Mouse (Mus musculus): Measurements from ENCODE around the gene Slc35b4. TPM values are rescaled to one million over a fixed set of nuclear protein-coding genes. Genes with fewer than 3 reads are reported as not detected.

Gene Slc35b4
- polyA plus RNA-seq, 1 experiment = 18.3 TPM

DNA sequence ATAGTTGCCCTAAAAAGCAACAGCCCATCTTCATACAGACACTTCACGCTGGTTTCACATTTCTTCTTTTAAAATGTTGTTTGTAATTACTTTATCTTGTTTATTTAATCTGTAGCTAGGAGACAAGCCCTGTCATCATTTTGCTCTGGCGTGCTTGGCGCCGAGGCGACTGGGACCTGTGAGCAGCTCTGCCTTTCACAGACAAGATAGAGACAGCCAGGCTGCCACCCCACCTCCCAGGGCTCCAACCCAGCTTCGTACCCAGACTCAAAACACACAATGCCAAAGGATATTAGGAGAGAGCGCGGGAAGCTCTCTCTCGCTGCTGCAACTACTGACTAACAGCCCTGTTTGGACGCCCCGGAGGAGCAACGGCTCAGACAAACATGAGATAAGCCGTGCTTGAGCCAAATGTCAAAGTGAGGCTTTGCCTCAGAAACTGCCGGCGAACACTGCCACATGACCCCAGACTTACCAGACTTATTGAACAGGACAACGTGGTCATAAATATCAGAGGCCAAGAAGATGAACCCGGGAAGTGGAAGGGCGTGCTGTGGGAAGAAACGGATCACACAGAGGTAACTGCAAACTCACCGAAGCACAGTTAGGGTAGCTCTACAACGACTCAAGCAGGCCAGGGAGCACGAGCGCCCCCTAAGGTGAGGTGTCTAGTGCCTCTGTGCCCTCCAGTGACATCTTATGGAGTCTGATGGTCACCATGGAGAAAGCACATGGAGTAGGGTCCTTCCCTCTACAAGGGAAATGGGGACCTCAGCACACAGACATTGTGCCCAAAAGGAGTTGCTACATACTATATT is 16.7 kb downstream of the Slc35b4 start:
- Histone ChIP-seq H3K79me2 (ENCODE audit: control insufficient read depth, insufficient read depth) (no peaks in the 10 kb centered on the region), H3K36me3 (ENCODE audit: control insufficient read depth, insufficient read depth) (peaks cover 33% of the 10 kb centered on the region), H3K4me2 (ENCODE audit: low read depth) (no peak overlapping the region), H3ac (ENCODE audit: control insufficient read depth, insufficient read length) (no peak overlapping the region), H3K27me3 (ENCODE audit: control insufficient read depth, insufficient read depth, insufficient read length) (no peaks in the 10 kb centered on the region), H3K4me3 (no peak overlapping the region)
- TF ChIP-seq POLR2A (IDR thresholded peaks at IDR 0.05; ENCODE audit: insufficient read length, low read depth) (no peak), MAX (IDR thresholded peaks at IDR 0.05; ENCODE audit: low read depth) (no peak), TCF3 (IDR thresholded peaks at IDR 0.05; ENCODE audit: insufficient read length, low read depth) (no peak), MYOD1 (IDR thresholded peaks at IDR 0.05; ENCODE audit: control insufficient read depth in 1 of 3, insufficient read length in 2 of 3, low read depth in 2 of 3) (no peak), USF1 (IDR thresholded peaks at IDR 0.05; ENCODE audit: low read depth) (no peak), E2F4 (IDR thresholded peaks at IDR 0.05; ENCODE audit: insufficient read depth) (no peak)

DNA sequence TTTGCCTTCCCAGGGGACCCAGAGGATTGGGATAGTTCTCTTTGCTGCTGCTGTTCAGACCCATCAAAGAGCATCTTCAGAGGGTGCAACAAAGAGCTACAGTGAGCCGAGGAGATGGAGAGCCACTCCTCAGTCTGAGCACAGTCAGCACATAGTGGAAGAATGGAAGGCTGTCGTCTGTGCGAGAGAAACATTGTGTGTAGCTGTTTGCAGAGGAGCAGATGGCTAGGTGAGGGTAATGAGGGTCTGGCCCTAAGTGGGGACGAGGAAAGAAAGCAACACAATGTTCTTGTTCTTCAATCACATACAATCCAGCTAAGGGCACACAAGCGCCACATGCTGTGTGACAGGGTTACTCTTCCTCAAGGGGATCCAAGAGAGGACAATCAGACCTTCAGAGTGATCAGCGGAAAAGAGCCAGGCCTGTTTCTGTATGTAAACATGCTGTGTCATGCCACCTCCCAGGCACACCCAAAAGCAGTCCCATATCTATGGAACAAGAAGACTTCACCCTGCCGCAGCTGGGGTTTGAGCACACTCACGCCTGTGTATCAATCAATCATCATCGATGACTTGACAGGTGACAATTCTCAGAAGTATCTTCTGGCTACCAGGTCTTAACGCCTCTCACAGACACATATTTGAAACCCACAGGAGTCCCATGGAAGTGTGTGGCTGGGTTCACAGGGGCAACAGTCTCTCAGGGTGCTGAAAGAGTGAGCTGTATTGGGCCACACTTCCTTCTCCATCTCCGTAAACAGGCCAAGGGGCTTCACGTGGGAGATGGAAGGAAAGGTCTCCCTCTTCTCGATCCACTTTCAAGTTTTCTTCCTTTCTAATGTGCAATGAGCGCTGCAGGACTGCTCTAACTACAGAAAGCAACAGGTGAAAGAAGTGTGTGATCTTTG is 19.8 kb downstream of the Slc35b4 start:
- Histone ChIP-seq H3K4me2 (ENCODE audit: low read depth) (no peak overlapping the region), H3ac (ENCODE audit: control insufficient read depth, insufficient read length) (no peak overlapping the region), H3K79me2 (ENCODE audit: control insufficient read depth, insufficient read depth) (no peaks in the 10 kb centered on the region), H3K4me3 (no peak overlapping the region), H3K27me3 (ENCODE audit: control insufficient read depth, insufficient read depth, insufficient read length) (no peaks in the 10 kb centered on the region), H3K36me3 (ENCODE audit: control insufficient read depth, insufficient read depth) (peaks cover 22% of the 10 kb centered on the region)
- TF ChIP-seq USF1 (IDR thresholded peaks at IDR 0.05; ENCODE audit: low read depth) (no peak), TCF12 (IDR thresholded peaks at IDR 0.05; ENCODE audit: insufficient read depth, poor library complexity, severe bottlenecking) (no peak), CEBPB (IDR thresholded peaks at IDR 0.05; ENCODE audit: insufficient read depth, poor library complexity, severe bottlenecking) (no peak), SRF (IDR thresholded peaks at IDR 0.05; ENCODE audit: control insufficient read depth, insufficient read length, low read depth) (no peak), MYOD1 (IDR thresholded peaks at IDR 0.05; ENCODE audit: control insufficient read depth in 1 of 3, insufficient read length in 2 of 3, low read depth in 2 of 3) (no peak), POLR2A (IDR thresholded peaks at IDR 0.05; ENCODE audit: insufficient read length, low read depth) (no peak)

DNA sequence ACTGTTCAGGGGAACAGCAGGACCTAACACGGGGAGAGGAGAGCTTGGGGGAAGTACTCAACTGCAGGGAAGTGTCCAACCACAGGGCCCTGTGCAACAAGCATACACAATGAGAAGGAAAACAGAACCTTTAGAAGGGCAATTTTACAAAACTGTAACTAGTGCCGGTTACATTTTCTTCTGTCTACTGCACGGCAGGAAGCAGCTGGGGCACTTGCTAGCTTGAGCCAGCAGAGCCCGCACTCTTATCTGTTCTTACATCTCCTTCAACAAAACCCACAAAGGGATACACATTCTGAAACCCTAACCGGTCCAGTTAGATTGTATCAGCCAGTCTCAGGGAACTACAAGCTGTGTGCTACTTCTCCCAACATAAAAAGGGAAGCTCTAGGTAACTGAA is 20.9 kb downstream of the Slc35b4 start:
- Histone ChIP-seq H3K4me2 (ENCODE audit: low read depth) (no peak overlapping the region), H3K36me3 (ENCODE audit: control insufficient read depth, insufficient read depth) (peaks cover 17% of the 10 kb centered on the region), H3ac (ENCODE audit: control insufficient read depth, insufficient read length) (no peak overlapping the region), H3K4me3 (no peak overlapping the region), H3K79me2 (ENCODE audit: control insufficient read depth, insufficient read depth) (no peaks in the 10 kb centered on the region), H3K27me3 (ENCODE audit: control insufficient read depth, insufficient read depth, insufficient read length) (no peaks in the 10 kb centered on the region)
- TF ChIP-seq MAX (IDR thresholded peaks at IDR 0.05; ENCODE audit: low read depth) (no peak), TCF3 (IDR thresholded peaks at IDR 0.05; ENCODE audit: insufficient read length, low read depth) (no peak), E2F4 (IDR thresholded peaks at IDR 0.05; ENCODE audit: insufficient read depth) (no peak), SRF (IDR thresholded peaks at IDR 0.05; ENCODE audit: control insufficient read depth, insufficient read length, low read depth) (no peak), CEBPB (IDR thresholded peaks at IDR 0.05; ENCODE audit: insufficient read depth, poor library complexity, severe bottlenecking) (no peak), POLR2A (IDR thresholded peaks at IDR 0.05; ENCODE audit: insufficient read length, low read depth) (no peak), TCF12 (IDR thresholded peaks at IDR 0.05; ENCODE audit: insufficient read depth, poor library complexity, severe bottlenecking) (no peak), MYOD1 (IDR thresholded peaks at IDR 0.05; ENCODE audit: control insufficient read depth in 1 of 3, insufficient read length in 2 of 3, low read depth in 2 of 3) (no peak)

DNA sequence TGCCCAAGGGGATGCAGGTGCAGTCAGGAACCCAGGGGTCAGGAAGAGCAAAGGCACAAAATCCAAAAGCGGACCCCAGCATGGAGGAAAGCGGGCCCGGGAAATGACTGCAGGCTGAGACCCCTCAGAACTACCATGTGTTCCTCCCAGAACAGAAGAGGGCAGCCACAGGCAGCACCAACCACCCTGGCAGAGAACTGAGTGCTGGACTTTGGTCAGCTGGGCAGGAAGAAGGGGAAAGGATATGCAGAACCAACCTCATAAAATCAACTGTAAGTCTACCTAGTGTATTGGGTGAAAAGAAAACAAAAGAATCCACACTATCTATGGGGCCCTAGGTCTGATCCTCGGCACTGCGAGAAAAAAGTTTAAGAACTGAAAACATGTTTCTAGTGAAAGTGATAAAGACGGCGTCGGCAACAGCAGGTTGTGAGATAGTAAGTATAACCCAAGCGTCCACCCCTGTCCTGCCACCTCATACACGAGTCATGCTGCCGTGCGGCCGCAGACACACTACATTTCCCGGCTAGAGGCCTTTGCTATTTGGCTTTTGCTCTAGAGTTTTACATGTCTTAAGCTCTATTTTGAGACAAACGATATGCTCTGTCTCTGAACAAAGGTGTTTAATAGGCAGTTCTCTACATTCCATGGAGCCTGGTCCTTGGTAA is 21.6 kb downstream of the Slc35b4 start:
- TF ChIP-seq TCF3 (IDR thresholded peaks at IDR 0.05; ENCODE audit: insufficient read length, low read depth) (no peak), MYOD1 (IDR thresholded peaks at IDR 0.05; ENCODE audit: control insufficient read depth in 1 of 3, insufficient read length in 2 of 3, low read depth in 2 of 3) (no peak), E2F4 (IDR thresholded peaks at IDR 0.05; ENCODE audit: insufficient read depth) (no peak), POLR2AphosphoS2 (IDR thresholded peaks at IDR 0.05; ENCODE audit: insufficient read length, low read depth) (no peak)
- Histone ChIP-seq H3K79me2 (ENCODE audit: control insufficient read depth, insufficient read depth) (no peaks in the 10 kb centered on the region), H3ac (ENCODE audit: control insufficient read depth, insufficient read length) (no peak overlapping the region), H3K36me3 (ENCODE audit: control insufficient read depth, insufficient read depth) (peaks cover 17% of the 10 kb centered on the region), H3K4me3 (no peak overlapping the region), H3K27me3 (ENCODE audit: control insufficient read depth, insufficient read depth, insufficient read length) (no peaks in the 10 kb centered on the region), H3K4me2 (ENCODE audit: low read depth) (no peak overlapping the region)

DNA sequence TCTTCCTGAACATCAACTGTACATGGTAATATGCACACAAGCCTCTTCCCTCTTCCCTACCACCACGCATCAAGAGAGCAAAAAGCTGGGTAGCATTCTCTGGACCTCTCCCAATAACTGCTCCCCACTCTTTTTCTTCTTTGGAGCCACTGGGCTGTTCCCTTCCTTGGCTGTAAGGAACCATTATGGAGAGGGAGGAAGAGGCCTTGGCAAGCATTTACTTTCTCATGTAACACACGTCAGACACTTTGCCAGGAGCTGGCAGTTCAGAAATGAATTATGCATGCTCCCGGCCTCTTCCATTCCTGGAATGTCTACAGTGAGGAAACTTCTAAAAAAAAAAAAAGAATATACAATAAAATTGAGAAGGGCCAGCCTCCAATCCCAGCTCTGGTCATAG is 22.7 kb downstream of the Slc35b4 start:
- Histone ChIP-seq H3K4me2 (ENCODE audit: low read depth) (no peak overlapping the region), H3K36me3 (ENCODE audit: control insufficient read depth, insufficient read depth) (peaks cover 10% of the 10 kb centered on the region), H3ac (ENCODE audit: control insufficient read depth, insufficient read length) (no peak overlapping the region), H3K4me3 (no peak overlapping the region), H3K27me3 (ENCODE audit: control insufficient read depth, insufficient read depth, insufficient read length) (no peaks in the 10 kb centered on the region), H3K79me2 (ENCODE audit: control insufficient read depth, insufficient read depth) (no peaks in the 10 kb centered on the region)
- no peak for TF ChIP-seq POLR2AphosphoS2 (IDR thresholded peaks at IDR 0.05; ENCODE audit: insufficient read length, low read depth)
- TF ChIP-seq USF1 (IDR thresholded peaks at IDR 0.05; ENCODE audit: low read depth) = no peak
- TF ChIP-seq CEBPB (IDR thresholded peaks at IDR 0.05; ENCODE audit: insufficient read depth, poor library complexity, severe bottlenecking) = no peak
- no peak for TF ChIP-seq E2F4 (IDR thresholded peaks at IDR 0.05; ENCODE audit: insufficient read depth)
- no peak for TF ChIP-seq TCF12 (IDR thresholded peaks at IDR 0.05; ENCODE audit: insufficient read depth, poor library complexity, severe bottlenecking)
- TF ChIP-seq MYOG (IDR thresholded peaks at IDR 0.05; ENCODE audit: control insufficient read depth in 1 of 3, insufficient read depth in 1 of 3, insufficient read length in 2 of 3, low read depth in 2 of 3) = no peak

Measured in myocyte (in vitro differentiated cells).